Mouse (Mus musculus) C2C12 (cell line): ENCODE measurements around the gene Numa1.

ENCODE experiments used
- CEBPB ChIP-seq: IDR thresholded peaks from one replicate; pipeline ENCODE4 v1.6.1; 2011; ENCODE audit warnings: low read depth, mild to moderate bottlenecking, control low read depth, moderate library complexity
- CTCF ChIP-seq: IDR thresholded peaks from one replicate; pipeline ENCODE4 v1.5.1; 2011; ENCODE audit not compliant: control insufficient read depth, insufficient read depth, insufficient read length
- FOSL1 ChIP-seq: IDR thresholded peaks from one replicate; pipeline ENCODE4 v1.8.0; 2011; ENCODE audit warnings: mild to moderate bottlenecking, low read length; ENCODE audit not compliant: poor library complexity, insufficient read depth, severe bottlenecking
- MAX ChIP-seq: IDR thresholded peaks from one replicate; pipeline ENCODE4 v1.6.1; 2011; ENCODE audit warnings: mild to moderate bottlenecking, control low read depth
- MYOD1 ChIP-seq: IDR thresholded peaks from one replicate; pipeline ENCODE4 v1.6.1; 2011; ENCODE audit warnings: low read depth; ENCODE audit not compliant: control insufficient read depth, insufficient read length
- USF1 ChIP-seq: IDR thresholded peaks from one replicate; pipeline ENCODE4 v1.6.1; 2011; ENCODE audit warnings: low read depth, mild to moderate bottlenecking, control low read depth, moderate library complexity

DNA sequence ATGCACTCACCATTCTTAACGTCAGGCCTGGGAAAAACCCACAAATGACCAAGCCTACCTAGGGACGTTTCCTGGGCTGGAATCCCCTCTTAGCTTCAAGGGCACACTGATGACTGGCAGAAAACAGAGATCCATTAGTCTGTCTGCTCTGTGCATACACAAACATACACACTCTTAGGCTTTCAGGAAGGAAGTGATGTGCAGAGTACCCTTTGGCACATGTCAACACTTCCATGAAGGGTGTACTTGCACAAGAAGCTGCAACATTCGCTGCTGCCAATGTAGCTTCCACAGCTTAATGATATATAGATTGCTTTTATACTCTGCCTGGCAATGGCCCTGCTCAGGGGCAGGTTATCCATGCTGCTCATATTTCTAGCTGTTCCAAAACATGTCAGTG is 85.5 kb downstream of the Numa1 start:
- no peak for TF ChIP-seq MAX
- no peak for TF ChIP-seq CTCF
- no peak for TF ChIP-seq USF1
- TF ChIP-seq CEBPB: no peak
- TF ChIP-seq MYOD1: no peak
- no peak for TF ChIP-seq FOSL1
